Mouse (Mus musculus): ENCODE data around the gene Elmo3.

- TF ChIP-seq GATA1 (IDR thresholded peaks at IDR 0.05; ENCODE audit: borderline replicate concordance, low read length) = no peak
- TF ChIP-seq FLI1 (IDR thresholded peaks at IDR 0.05; ENCODE audit: low read length) = no peak
Observed at GRCm38 (mm10) chr8:105332523-105332922, 27.1 kb downstream of the Elmo3 start.
